Mouse (Mus musculus): ENCODE measurements at regions not wholly inside any gene's neighbourhood (a gene's known extent, or its start where the extent isn't known, plus 50 kb on each side); places are given as distances from the start of the nearest gene placed in this dataset.

DNA sequence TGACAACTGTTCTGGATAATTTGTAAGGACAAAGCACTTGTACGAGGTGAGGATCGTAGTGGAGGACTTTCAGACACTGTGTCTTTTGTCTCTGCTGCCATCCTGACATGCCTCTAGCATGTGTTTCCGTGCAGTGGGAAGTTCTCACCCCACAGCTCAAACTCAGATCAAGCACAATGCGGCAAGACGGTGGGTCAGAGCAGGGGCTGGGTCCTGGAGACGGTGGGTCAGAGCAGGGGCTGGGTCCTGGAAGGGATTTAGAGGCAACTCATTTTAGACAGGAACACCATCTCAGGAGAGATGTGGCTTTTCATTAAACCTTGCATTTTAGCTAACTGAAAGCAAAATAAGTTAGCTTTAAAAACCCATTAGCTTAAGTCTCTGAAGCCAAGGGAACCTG is 52.3 kb upstream of the Trpc7 start:
- H3K27me3 ChIP-seq = no peaks in the 10 kb centered on the region
- H3K36me3 ChIP-seq = no peaks in the 10 kb centered on the region
- ATAC-seq (ENCODE audit: low read depth) (no peak), DNase-seq (no peak)
- WGBS (ENCODE audit: insufficient replicate concordance) = 69% methylated on average over 6 of the region's 6 CpGs
- no peaks in the 10 kb centered on the region for H3K9me3 ChIP-seq (replicated peaks)
- H3K27ac ChIP-seq = no peak overlapping the region
- no peak overlapping the region for H3K9ac ChIP-seq
- H3K4me1 ChIP-seq (replicated peaks) = no peaks in the 10 kb centered on the region
- no peak overlapping the region for H3K4me2 ChIP-seq
- no peak overlapping the region for H3K4me3 ChIP-seq (replicated peaks)

DNA sequence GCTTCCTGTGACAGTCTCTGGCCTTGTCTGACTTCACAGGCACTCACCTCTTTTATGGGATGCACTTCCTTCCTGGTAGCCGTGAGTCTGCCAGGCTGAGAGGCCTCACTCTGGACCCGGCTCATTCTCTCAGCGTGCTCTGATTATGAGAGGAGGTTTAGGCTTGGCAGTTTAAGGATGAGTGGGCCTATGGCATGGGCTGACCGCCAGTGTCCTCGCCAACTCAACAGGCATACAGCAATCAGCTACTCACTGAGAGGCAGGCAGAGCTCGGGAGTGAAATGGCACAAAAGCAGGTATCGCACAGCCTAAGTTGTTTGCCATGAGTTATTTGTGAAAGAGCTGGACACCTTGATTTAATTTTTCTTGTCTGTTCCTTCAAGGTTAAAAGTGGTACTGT is 51.5 kb upstream of the Trpc7 start:
- Histone ChIP-seq H3K27ac (no peak overlapping the region), H3K4me2 (no peak overlapping the region), H3K27me3 (no peaks in the 10 kb centered on the region), H3K36me3 (no peaks in the 10 kb centered on the region), H3K9me3 (replicated peaks) (no peaks in the 10 kb centered on the region), H3K4me1 (replicated peaks) (no peaks in the 10 kb centered on the region), H3K4me3 (replicated peaks) (no peak overlapping the region), H3K9ac (no peak overlapping the region)
- ATAC-seq (ENCODE audit: low read depth) (no peak), DNase-seq (no peak)
- WGBS (ENCODE audit: insufficient replicate concordance) = 51% methylated on average over 7 of the region's 7 CpGs

All from liver, embryonic 13.5 days (tissue).